Mouse (Mus musculus) activated CD4-positive, CD25-positive, alpha-beta regulatory T cell, adult 4 months (primary cell): ENCODE data around the gene Ppp1r14a. TPM values are rescaled to one million over a fixed set of nuclear protein-coding genes. Genes with fewer than 3 reads are reported as not detected.

Experiments used
- ATAC-seq: one replicate; pipeline ENCODE4 v1.8.0; 2017
- polyA plus RNA-seq, 2 experiments: library from polyadenylated mRNA; unstranded; fragments of 100-300 nt; shearing (Covaris generic); gene quantifications; one replicate each; pipeline ENCODE4 v1.2.1; 2017

The Ppp1r14a gene
- polyA plus RNA-seq, 2 experiments from 2014 or later = not detected

- no peak for ATAC-seq
Measured at GRCm38 (mm10) chr7:29334156-29334555, 45.0 kb downstream of the Ppp1r14a start.

GRCm38 (mm10) chr7:29335276-29335675 is 46.2 kb downstream of the Ppp1r14a start:
- no peak for ATAC-seq

- ATAC-seq = no peak
Measured at GRCm38 (mm10) chr7:29335841-29336671, 46.9 kb downstream of the Ppp1r14a start.

- no peak for ATAC-seq
Measured at GRCm38 (mm10) chr7:29336795-29337319, 47.7 kb downstream of the Ppp1r14a start.

GRCm38 (mm10) chr7:29337766-29338165 is 48.7 kb downstream of the Ppp1r14a start:
- no peak for ATAC-seq

- no peak for ATAC-seq
Measured at GRCm38 (mm10) chr7:29338351-29338919, 49.3 kb downstream of the Ppp1r14a start.

GRCm38 (mm10) chr7:29338984-29339679 is 50.0 kb downstream of the Ppp1r14a start:
- no peak for ATAC-seq

- no peak for ATAC-seq
Measured at GRCm38 (mm10) chr7:29340247-29340646, 51.1 kb downstream of the Ppp1r14a start.

- ATAC-seq = no peak
Measured at GRCm38 (mm10) chr7:29340838-29341237, 51.7 kb downstream of the Ppp1r14a start.

GRCm38 (mm10) chr7:29341722-29342121 is 52.6 kb downstream of the Ppp1r14a start:
- ATAC-seq = no peak

- ATAC-seq = no peak
Measured at GRCm38 (mm10) chr7:29342489-29343092, 53.5 kb downstream of the Ppp1r14a start.

Other genes starting within 250 kb of the Ppp1r14a start
- under 1 TPM; 0.03 to 0.05 TPM for gene Ryr1, start 164.1 kb upstream of the Ppp1r14a start, polyA plus RNA-seq
- gene Rasgrp4, start 154.5 kb upstream of the Ppp1r14a start, polyA plus RNA-seq = 1 to 10 TPM in 1 of 2 experiments, under 1 TPM in 1; 0.95 to 1.1 TPM
- 10 to 100 TPM; 11.4 to 16.3 TPM for gene Fam98c, start 133.1 kb upstream of the Ppp1r14a start, polyA plus RNA-seq
- gene Ggn, start 119.1 kb upstream of the Ppp1r14a start, polyA plus RNA-seq = not detected
- under 1 TPM in 1 of 2 experiments, not detected in 1; 0.78 TPM for gene Spred3, start 118.9 kb upstream of the Ppp1r14a start, polyA plus RNA-seq
- gene Psmd8, start 108.6 kb upstream of the Ppp1r14a start, polyA plus RNA-seq = 100 to 1,000 TPM; 214 to 229 TPM
- gene Catsperg1, start 75.3 kb upstream of the Ppp1r14a start, polyA plus RNA-seq = under 1 TPM in 1 of 2 experiments, not detected in 1; 0.15 TPM
- 1 to 10 TPM; 1.6 to 1.9 TPM for gene Kcnk6, start 56.8 kb upstream of the Ppp1r14a start, polyA plus RNA-seq
- gene Yif1b, start 51.0 kb upstream of the Ppp1r14a start, polyA plus RNA-seq = 10 to 100 TPM; 57.6 to 73.2 TPM
- gene 2200002D01Rik, start 40.8 kb upstream of the Ppp1r14a start, polyA plus RNA-seq = 1 to 10 TPM; 2.7 to 3.6 TPM
- gene Spint2, start 7.4 kb upstream of the Ppp1r14a start, polyA plus RNA-seq = 10 to 100 TPM; 66.6 to 70.2 TPM
- gene Dpf1, start 14.6 kb downstream of the Ppp1r14a start, polyA plus RNA-seq = not detected
- 1 to 10 TPM; 2.4 to 5.0 TPM for gene Sipa1l3, start 229.3 kb downstream of the Ppp1r14a start, polyA plus RNA-seq